Mouse (Mus musculus) liver, embryonic 18 days (tissue): Measurements from ENCODE around the gene Moap1. TPM values are rescaled to one million over a fixed set of nuclear protein-coding genes. Genes with fewer than 3 reads are reported as not detected.

ENCODE experiments used
- polyA plus RNA-seq: library from polyadenylated mRNA; depleted of rRNA; stranded (reverse); fragments of >200 nt; gene quantifications from 2 replicates; pipeline ENCODE4 v1.2.3, GENCODE M21; 2012; rRNA removed

The Moap1 gene
- 0.87 and 1.2 TPM in 2 replicates for polyA plus RNA-seq

GRCm38 (mm10) chr12:102743589-102744574 is at the start of gene Moap1, which contains the start of gene Tmem251:
Gene Moap1, minus strand, starts transcription at chr12:102743661.
Gene Tmem251, plus strand, starts transcription at chr12:102743762.

GRCm38 (mm10) chr12:102758403-102758756 is 14.9 kb upstream of the Moap1 start, which contains the start of gene Gm20604:
Gene Gm20604, minus strand, starts transcription at chr12:102758672.

GRCm38 (mm10) chr12:102757689-102758402 is 14.4 kb upstream of the Moap1 start, which contains the start of the genes Gm28051, Gon7 and Ubr7:
Gene Gm28051, minus strand, starts transcription at chr12:102757765.
Gene Gon7, minus strand, starts transcription at chr12:102757803.
Gene Ubr7, plus strand, starts transcription at chr12:102757967.

GRCm38 (mm10) chr12:102704457-102705198 is 38.8 kb downstream of the Moap1 start, which contains the start of gene Itpk1:
Gene Itpk1, minus strand, starts transcription at chr12:102704930.

Other genes starting within 250 kb of the Moap1 start
- 0.16 and 0.23 TPM in 2 replicates for gene Chga, start 188.7 kb downstream of the Moap1 start, polyA plus RNA-seq
- gene Itpk1, start 38.7 kb downstream of the Moap1 start, polyA plus RNA-seq = 4.5 and 4.9 TPM in 2 replicates
- 1.6 and 1.7 TPM in 2 replicates for gene Tmem251, start 101 bp upstream of the Moap1 start, polyA plus RNA-seq
- gene Gm28051, start 14.1 kb upstream of the Moap1 start, polyA plus RNA-seq = not detected in 2 replicates
- 7.2 and 8.0 TPM in 2 replicates for gene Gon7, start 14.1 kb upstream of the Moap1 start, polyA plus RNA-seq
- 10.6 and 10.9 TPM in 2 replicates for gene Ubr7, start 14.3 kb upstream of the Moap1 start, polyA plus RNA-seq
- gene Gm20604, start 15.0 kb upstream of the Moap1 start, polyA plus RNA-seq = 4.2 and 4.3 TPM in 2 replicates
- gene Btbd7, start 134.8 kb upstream of the Moap1 start, polyA plus RNA-seq = 4.5 and 4.9 TPM in 2 replicates
- not detected in 2 replicates for gene Cox8c, start 155.7 kb upstream of the Moap1 start, polyA plus RNA-seq
- 0.08 and 0.10 TPM in 2 replicates for gene Unc79, start 205.2 kb upstream of the Moap1 start, polyA plus RNA-seq